Mouse (Mus musculus) kidney, adult 11 months (tissue): ENCODE results near the gene Foxf2.
A peak's percentile ranks its signal among the peaks of the same experiment; 100 is the strongest.

Source experiments
- DNase-seq: peaks from one replicate; pipeline ENCODE4 v3.0.0; 2022

Gene Foxf2

GRCm38 (mm10) chr13:31626183-31626801 is 676 bp downstream of the Foxf2 start:
- DNase-seq: no peak

DNA sequence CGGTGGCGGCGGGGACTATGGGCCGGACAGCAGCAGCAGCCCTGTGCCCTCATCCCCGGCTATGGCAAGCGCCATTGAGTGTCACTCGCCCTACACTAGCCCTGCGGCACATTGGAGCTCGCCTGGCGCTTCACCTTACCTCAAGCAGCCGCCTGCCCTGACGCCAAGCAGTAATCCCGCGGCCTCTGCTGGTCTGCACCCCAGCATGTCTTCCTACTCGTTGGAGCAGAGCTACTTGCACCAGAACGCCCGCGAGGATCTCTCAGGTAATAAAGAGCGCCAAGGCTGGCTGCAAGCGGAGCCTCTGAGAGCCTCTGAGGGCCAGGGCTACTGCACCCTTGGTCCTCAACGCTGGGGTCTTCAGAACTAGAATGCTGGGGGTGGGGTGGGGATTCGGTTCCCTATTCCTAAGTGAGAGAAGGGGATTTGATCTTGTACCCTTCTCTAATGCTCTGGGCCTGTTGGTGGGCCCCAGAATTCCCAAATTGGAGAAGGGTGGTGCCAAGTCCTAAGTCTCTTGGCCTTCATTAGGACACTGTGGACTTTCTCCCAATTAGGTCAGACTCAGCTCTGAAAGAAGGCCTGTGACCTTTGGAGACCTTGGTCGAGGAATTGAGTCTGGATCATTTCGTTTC is 1.5 kb downstream of the Foxf2 start:
- DNase-seq: no peak

DNA sequence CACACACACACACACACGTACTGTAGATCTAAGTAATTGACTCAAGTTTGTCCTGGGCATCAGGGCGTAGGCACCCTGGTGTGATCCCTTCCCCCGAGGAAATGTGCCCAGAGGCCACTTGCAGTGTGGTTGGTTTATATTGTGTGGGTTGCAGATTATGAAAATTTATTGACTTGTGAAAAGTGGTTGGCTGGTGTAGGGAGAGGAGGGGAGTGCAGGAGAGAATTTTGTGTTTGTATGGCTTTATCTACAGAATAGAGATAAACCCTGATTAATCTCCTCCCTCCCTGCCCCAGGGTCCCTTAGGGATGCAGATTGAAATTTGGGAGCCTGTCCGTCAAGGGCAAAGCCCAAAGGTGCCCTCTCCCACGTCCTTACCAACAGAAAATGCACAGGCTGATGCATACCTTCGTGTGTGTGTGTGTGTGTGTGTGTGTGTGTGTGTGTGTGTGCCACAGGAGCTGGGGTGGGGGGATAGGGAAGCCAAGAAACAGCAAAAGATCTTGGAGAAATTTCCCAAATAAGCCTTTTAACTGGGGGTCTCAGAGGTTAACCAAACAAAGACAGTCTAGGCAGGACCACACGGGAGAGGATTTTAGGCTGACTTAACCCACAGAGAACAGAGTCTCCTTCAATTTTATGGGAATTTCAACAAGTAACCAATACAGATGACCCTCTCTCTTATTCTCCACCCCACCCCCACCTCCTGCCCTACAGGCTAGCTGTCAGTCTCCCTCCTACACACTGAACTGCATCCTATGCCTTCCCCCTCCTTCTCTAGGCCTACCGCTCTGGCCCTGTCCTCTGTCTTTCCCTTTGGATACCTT is 2.5 kb downstream of the Foxf2 start:
- no peak for DNase-seq

GRCm38 (mm10) chr13:31628691-31629180 is 3.1 kb downstream of the Foxf2 start:
- no peak for DNase-seq

DNA sequence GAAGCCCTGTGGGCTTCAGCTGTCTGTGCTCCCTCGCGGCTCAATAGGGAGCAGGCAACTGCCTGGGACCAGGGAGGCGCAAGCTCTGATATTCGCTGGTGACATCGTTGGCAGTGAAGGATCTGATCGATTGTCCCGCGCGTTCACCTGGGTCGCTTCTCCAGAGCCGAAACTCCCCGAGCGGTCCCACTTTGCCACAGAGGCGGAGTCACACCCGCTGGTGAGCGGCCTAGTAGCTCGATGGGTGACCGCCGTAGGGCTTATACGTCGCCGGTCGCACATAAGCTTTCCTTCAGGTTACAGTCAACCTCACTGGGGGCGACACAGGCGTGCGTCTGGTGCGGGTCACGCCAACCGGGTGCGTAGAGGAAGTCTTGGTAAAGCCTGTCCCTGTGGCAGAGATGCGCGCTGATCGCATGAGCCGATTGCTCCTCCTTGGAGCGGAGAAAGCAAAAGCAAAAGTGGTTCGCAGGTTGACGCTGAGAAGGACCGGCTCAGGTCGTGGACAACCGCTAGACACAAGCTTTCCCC is 3.8 kb downstream of the Foxf2 start:
- no peak for DNase-seq

DNA sequence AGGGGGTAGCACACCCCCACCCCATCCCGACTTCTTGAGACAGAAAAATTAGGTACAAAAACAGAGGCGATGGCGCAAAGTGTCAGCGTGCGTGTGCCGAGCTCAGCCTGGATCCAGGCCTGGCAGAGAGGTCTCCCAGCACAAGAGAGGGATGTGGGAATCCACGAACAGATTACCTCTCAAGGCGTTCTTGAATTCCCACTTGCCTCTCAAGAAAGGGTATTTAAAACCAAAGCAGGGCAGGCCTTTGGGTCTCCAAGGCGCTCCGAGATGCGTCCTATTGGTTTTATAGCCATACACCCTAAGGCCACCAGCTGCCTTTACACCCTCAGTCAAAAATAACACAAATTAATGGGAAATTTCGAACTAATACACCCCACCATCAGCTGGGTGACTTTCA is 4.4 kb downstream of the Foxf2 start:
- DNase-seq: no peak

GRCm38 (mm10) chr13:31630551-31630950 is 4.9 kb downstream of the Foxf2 start:
- no peak for DNase-seq

- DNase-seq: no peak
These were observed 5.7 kb downstream of the Foxf2 start for GRCm38 (mm10) chr13:31631291-31631690.

GRCm38 (mm10) chr13:31632450-31632849 is 6.8 kb downstream of the Foxf2 start:
- peak; percentile 44 for DNase-seq

GRCm38 (mm10) chr13:31633259-31633658 is 7.6 kb downstream of the Foxf2 start:
- no peak for DNase-seq

- no peak for DNase-seq
These were observed 9.9 kb downstream of the Foxf2 start for GRCm38 (mm10) chr13:31635546-31635945.

DNA sequence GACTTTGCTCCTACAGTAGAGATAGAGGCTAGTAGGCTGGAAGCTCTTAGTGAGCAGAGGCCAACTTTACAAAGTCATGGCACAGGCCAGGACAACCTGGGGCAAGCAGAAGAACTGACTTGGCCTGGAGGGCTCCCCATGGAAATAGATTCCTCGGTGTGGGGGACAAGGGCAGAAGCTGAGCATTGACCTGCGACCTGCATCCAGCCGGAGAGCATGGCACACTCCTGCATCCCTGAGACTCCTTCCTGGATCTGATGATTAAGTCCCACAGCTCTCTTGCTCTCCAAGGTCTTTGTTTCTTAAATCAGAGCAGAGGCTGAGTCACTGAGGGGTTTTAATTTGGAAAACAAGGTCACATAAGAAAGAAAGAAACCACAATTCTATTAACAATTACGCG is 15.9 kb downstream of the Foxf2 start:
- no peak for DNase-seq

DNA sequence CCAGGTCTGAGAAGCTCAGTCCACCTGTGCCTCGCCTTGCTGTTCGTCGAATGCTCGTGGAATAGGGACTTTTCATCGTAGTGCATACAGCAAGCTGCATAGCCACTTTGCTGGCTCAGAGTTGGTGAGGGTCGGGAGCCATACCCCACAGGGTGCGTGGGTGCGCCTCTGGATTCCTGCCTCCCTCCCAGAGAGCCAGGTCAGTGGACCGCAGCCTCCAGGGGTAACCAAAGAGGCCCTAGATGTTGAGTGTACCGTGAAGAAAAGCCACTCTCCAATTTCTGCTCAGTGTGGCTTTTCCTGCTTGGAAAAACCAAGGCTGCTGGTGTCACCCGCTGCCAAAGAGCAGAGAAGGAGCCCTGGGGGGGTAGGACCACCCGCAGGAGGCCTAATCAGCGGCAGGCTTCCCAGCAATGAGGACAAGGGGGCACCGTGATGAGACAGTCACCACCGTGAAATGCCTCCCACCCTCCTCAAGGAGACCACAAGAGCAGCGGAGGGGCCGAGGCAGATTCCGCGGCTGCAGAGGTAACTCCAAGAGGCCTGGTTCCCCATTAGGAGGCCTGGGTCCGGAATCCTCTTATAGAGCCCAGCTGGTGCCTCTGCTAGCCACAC is 26.6 kb downstream of the Foxf2 start:
- DNase-seq: no peak

DNA sequence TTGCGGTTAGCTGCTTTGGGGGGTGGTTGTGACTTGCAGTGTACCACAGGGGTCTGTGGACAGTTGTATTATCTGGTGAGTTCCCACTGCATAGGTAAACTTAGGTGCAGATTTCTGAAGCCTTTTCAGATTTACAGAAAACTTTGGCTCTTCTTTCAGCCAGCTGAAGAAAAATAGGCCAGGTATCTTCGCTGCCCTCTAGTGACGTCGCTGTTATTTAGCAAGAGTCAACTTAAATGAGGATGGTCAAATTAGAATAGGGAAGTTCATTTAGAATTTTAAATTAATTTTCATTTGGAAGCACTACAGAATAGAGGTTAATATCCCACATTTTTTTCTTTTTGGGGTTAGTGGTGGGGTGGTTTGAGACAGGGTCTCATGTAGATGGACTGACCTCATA is 30.6 kb downstream of the Foxf2 start:
- DNase-seq: no peak

- no peak for DNase-seq
These were observed 32.6 kb downstream of the Foxf2 start for GRCm38 (mm10) chr13:31658212-31658611.

DNA sequence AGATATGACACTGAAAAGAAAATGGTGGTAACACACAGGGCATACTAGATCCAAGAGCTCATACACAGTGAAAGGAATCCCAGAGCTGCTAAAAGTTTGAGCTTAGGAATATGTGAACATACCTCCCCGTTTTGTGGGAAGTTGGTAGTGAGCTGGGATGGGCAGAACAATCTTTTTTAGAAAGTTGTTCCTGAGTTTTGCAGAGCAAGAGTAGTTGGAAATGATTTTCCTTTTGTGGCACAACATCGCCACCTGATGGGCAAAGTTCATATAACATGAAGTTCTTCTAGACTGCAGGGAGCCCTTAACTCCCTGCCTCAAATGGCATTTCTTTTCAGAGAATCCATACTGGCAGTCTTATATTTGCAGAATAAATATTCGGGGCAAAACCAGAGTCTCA is 33.3 kb downstream of the Foxf2 start:
- DNase-seq: no peak

GRCm38 (mm10) chr13:31661211-31661610 is 35.6 kb downstream of the Foxf2 start:
- no peak for DNase-seq

GRCm38 (mm10) chr13:31665376-31665775 is 39.8 kb downstream of the Foxf2 start:
- no peak for DNase-seq

- no peak for DNase-seq
These were observed 42.4 kb downstream of the Foxf2 start for GRCm38 (mm10) chr13:31667919-31668524.

GRCm38 (mm10) chr13:31672093-31672492 is 46.5 kb downstream of the Foxf2 start:
- DNase-seq: no peak
